Mouse (Mus musculus) hindbrain, embryonic 11.5 days (tissue): ENCODE results near the gene Arid5b. TPM values are rescaled to one million over a fixed set of nuclear protein-coding genes. Genes with fewer than 3 reads are reported as not detected.

Experiments
- ATAC-seq: fragments of 200-750 bp; cut with Nextera tagmentation; 2 replicates; pipeline ENCODE4 v1.8.0; 2017; ENCODE audit warnings: mild to moderate bottlenecking, moderate TSS enrichment, moderate library complexity; ENCODE audit not compliant: low FRiP score
- DNase-seq: peaks from one replicate; pipeline ENCODE4 v3.0.0-alpha.2; 2015; ENCODE audit warnings: low spot score
- H3K27ac ChIP-seq: fragments of 300-500 bp; sonication (generic); 2 replicates; pipeline ENCODE4 v1.5.1; 2014; ENCODE audit warnings: mild to moderate bottlenecking, low read depth, low read length
- H3K27me3 ChIP-seq: fragments of 300-500 bp; sonication (generic); 2 replicates; pipeline ENCODE4 v1.6.1; 2014; ENCODE audit warnings: mild to moderate bottlenecking, low read length, moderate library complexity, mixed read lengths; ENCODE audit not compliant: control insufficient read depth, insufficient read depth
- H3K36me3 ChIP-seq: fragments of 300-500 bp; sonication (generic); 2 replicates; pipeline ENCODE4 v1.6.1; 2014; ENCODE audit warnings: mild to moderate bottlenecking, low read length, moderate library complexity, mixed read lengths; ENCODE audit not compliant: control insufficient read depth, insufficient read depth
- H3K4me1 ChIP-seq: fragments of 300-500 bp; sonication (generic); replicated peaks from 2 replicates; pipeline ENCODE4 v1.6.1; 2014; ENCODE audit warnings: low read length, mixed read lengths; ENCODE audit not compliant: control insufficient read depth, insufficient read depth
- H3K4me2 ChIP-seq: fragments of 300-500 bp; sonication (generic); replicated peaks from 2 replicates; pipeline ENCODE4 v1.6.1; 2014; ENCODE audit warnings: mild to moderate bottlenecking, low read depth, low read length
- H3K4me3 ChIP-seq: fragments of 300-500 bp; sonication (generic); 2 replicates; pipeline ENCODE4 v1.5.1; 2014; ENCODE audit warnings: low read depth, low read length
- H3K9ac ChIP-seq: fragments of 300-500 bp; sonication (generic); 2 replicates; pipeline ENCODE4 v1.6.1; 2014; ENCODE audit warnings: low read depth, low read length
- H3K9me3 ChIP-seq: fragments of 300-500 bp; sonication (generic); 2 replicates; pipeline ENCODE4 v1.6.1; 2016; ENCODE audit warnings: low read length; ENCODE audit not compliant: control insufficient read depth
- WGBS: fragments of 180-500 bp; shearing (Covaris S2); extraction: QIAGEN DNeasy Blood & Tissue Kit; methylation state at CpG from one replicate; pipeline ENCODE4 v1.1.7; 2014; 5-methylcytosine and 5-hydroxymethylcytosine counted together
- polyA plus RNA-seq: library from polyadenylated mRNA; unstranded; fragments of >200 nt; fragmentation: Nextera tagmentation; extraction: Ambion mirVana; gene quantifications from 2 replicates; pipeline ENCODE4 v1.2.1, GENCODE M21; 2014

Arid5b gene
- polyA plus RNA-seq, 1 experiment from 2014 or later = 23.3 TPM

DNA sequence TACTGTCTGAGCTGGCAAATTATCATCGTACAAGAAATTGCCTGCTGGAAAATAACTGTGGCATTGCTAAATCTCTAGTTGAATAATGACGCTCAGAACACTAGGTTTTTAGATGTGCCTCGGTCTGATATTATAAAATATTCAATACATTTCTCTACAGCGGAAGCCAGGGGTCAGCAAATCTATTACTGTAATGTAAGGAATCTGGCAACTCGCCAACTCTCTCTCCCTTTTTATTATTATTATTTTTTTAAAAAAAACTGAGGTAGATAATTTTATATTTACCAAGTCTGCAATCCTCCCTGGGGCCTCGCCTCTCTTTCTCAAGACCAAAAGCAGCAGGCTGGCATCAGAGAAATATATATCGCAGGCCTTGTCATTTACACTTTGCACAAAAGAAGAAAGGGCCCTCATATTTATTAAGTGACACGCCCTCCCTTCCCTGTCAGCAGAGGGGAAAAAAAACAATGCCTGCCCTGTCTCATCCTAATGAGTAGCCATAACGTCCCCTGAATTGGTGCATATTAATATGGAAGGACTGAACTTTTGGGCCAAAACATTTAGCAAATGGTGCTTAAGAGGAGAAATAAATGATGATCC, 172.1 kb downstream of the Arid5b start:
- ATAC-seq (0 out of 2 replicates have a peak, but pooled peaks have one; percentile 52), DNase-seq (no peak)
- H3K27ac ChIP-seq = peak overlapping the region; percentile 51

DNA sequence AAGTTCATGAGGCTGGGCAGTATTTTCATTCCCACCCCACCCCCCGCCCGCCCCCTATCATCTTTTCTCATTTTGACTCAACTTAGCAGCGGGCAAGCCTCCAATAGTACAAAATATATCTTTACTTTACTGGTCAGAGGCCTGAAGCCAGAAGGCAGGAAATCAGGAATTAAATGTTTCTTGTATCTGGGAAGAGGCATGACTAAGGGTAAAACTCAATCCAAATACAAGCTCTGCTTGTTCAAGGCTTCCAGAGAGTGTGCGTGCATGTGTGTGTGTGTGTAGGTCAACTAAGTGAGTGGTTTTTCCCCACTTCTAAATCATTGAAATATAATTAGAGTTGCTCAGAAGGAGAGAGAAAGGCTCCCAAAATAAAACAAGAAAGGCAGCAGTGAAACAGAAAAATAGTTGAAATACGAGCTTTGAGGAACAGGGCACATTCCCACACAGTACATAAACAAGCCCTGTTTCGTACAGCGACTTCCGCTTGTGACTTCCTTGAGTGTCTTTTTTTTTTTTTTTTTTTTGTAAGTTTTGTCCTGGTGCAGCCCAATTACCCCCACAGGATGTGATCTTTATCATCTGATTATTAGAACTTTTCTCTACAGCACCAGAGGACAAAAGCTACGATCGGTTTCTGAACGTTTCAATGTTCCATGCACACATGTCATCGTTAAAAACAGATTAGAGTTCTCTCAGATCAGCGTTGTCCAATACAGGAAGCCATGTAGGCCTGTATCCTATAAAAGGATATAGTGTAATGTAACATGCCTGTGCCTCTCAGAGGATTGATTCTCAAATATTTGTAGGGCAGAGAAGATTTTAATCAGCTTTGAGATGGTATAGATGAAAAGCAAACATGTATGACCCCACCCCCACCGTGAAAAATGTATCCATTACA, 173.4 kb downstream of the Arid5b start:
- Histone ChIP-seq H3K4me2 (no peak overlapping the region), H3K4me1 (peaks cover 3% of the 10 kb centered on the region; the same call in 1 of the 2 replicates), H3K27me3 (no peaks in the 10 kb centered on the region), H3K36me3 (no peaks in the 10 kb centered on the region), H3K9me3 (no peaks in the 10 kb centered on the region), H3K9ac (no peak overlapping the region), H3K4me3 (no peak overlapping the region), H3K27ac (peak overlapping the region; percentile 30)
- 70% methylated on average over 14 of the region's 14 CpGs for WGBS
- ATAC-seq = no peak
- DNase-seq = no peak

More for the DNA sequence above, 172.1 kb downstream of the Arid5b start:
- 59% methylated on average over 9 of the region's 9 CpGs for WGBS
- Histone ChIP-seq H3K9me3 (no peaks in the 10 kb centered on the region), H3K4me2 (no peak overlapping the region), H3K27me3 (no peaks in the 10 kb centered on the region), H3K4me1 (peaks cover 3% of the 10 kb centered on the region; the same call in 1 of the 2 replicates), H3K36me3 (no peaks in the 10 kb centered on the region), H3K9ac (no peak overlapping the region), H3K4me3 (no peak overlapping the region)

DNA sequence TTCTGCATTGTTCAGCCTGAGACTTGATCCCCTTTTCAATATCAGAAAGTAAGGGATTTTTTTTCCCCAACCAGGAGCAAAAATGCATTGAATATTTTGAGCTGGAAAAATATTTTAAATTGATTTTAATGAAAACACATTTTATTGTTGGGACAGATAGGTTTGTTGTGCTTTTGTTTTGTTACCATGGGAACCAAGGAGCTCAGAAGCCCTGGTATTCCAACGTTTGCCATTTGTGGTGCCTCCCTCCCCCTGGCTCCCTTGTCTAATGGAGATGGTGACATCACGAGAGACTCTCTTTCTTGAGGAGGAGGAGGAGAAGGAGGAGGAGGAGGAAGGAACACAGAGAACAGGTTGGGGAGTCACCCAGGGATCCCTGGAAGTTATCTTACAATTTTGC, 174.1 kb downstream of the Arid5b start:
- WGBS = 11% methylated on average over 2 of the region's 2 CpGs
- no peaks in the 10 kb centered on the region for H3K27me3 ChIP-seq
- H3K4me3 ChIP-seq = no peak overlapping the region
- H3K27ac ChIP-seq = peak overlapping the region; percentile 30; the same call in 1 of the 2 replicates
- H3K9me3 ChIP-seq = no peaks in the 10 kb centered on the region
- H3K36me3 ChIP-seq = no peaks in the 10 kb centered on the region
- H3K9ac ChIP-seq = no peak overlapping the region
- H3K4me1 ChIP-seq = peaks cover 3% of the 10 kb centered on the region; the same call in 1 of the 2 replicates
- DNase-seq (no peak), ATAC-seq (no peak)
- no peak overlapping the region for H3K4me2 ChIP-seq

DNA sequence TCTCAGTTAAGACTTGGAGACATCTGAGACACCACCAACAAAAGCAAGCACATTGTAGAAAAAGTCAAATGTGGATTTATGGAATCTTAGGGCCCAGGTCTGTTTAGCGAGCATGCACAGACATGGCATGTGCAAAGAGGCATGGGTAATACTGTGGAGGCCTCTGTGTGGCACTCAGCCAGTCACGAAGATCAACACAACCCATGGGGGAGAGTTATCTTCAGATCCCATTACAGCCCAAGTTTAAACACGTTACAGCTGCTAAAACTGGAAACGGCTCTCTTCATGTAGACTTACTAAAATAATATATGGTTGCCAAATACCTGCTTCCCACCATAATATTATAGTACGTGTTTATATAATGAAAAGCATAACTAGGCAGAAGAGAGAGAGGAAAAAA, 174.6 kb downstream of the Arid5b start:
- Histone ChIP-seq H3K27me3 (no peaks in the 10 kb centered on the region), H3K4me3 (no peak overlapping the region), H3K4me1 (peaks cover 3% of the 10 kb centered on the region; the same call in 1 of the 2 replicates), H3K27ac (no peak overlapping the region), H3K9ac (no peak overlapping the region), H3K4me2 (no peak overlapping the region), H3K9me3 (no peaks in the 10 kb centered on the region), H3K36me3 (no peaks in the 10 kb centered on the region)
- WGBS = 72% methylated on average over 5 of the region's 5 CpGs
- no peak for DNase-seq
- ATAC-seq = no peak

DNA sequence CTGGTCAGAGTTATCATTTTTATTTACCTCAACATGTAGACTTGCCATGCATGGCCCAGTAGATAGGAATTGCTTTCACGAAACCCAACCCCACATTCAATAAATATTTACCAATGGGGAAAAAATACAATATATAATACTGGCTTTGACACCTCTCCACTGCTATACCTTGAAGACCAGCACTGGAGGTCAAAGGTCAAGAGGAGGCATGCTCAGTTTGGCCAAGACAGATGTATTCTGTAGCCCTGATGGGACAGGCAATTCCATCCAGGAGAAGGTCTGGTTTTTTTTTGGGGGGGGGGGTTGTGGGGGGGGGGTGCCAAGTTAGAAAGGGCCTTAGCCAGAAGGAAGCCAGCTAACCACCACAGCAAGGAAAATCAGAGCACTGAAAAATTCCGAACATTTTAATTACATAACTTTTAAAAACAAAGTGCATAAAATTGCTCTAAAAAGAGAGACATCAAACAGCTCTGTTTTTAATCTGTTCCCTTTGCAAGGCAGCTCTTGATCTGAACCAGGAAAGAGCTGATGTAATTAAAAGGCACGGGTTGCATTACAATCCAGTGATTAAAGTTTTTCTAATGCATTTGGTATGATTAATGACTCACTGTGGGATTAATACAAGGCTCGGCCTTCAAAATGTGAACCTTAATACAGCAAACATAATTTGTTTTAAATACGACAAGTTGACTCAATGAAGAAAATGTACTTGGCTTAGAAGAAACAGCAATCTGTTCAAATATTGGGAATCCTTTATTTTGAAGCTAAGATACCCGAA, 175.3 kb downstream of the Arid5b start:
- Histone ChIP-seq H3K4me3 (no peak overlapping the region), H3K9me3 (no peaks in the 10 kb centered on the region), H3K4me2 (no peak overlapping the region), H3K36me3 (no peaks in the 10 kb centered on the region), H3K27ac (no peak overlapping the region), H3K4me1 (peaks cover 3% of the 10 kb centered on the region; the same call in 1 of the 2 replicates), H3K27me3 (no peaks in the 10 kb centered on the region), H3K9ac (no peak overlapping the region)
- no peak for DNase-seq
- no peak for ATAC-seq
- WGBS = 77% methylated on average over 6 of the region's 6 CpGs

DNA sequence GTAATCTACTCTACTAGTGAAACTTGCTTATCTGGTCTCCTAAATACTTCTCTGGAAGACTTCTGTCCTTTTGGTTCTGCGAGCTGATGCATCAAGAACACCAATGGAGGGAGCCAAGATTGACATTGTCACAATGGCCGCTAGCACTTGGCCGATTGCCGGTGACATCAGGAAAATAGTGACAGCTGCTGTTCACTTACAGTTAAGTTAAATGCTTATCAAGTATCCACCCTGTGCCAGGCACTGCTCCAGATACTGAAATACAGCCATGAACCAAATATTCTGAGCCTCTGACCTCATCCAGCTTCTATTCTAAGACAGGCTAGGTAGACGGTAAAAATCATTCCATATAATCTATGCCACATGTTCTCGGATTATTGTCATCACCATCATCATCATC, 176.0 kb downstream of the Arid5b start:
- 95% methylated on average over 6 of the region's 6 CpGs for WGBS
- no peak for DNase-seq

DNA sequence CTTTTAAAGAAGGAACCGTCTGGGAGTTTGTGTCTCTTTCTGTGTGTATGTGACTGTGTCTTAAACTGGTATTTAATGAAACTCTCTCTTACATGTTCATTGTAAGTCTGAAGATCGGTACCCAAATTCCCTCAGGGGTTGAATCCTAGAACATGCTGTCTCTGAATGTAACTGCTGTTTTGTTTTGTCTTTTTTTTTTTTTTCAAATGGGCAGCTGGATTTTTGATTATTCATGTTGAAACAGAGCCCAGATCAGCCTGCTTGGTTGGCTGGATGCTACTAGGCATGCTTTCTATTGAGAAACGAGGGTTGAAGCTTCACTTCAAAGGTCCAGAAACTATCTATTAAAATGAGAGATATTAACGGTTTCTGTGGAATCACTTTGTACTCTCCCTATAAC, 177.3 kb downstream of the Arid5b start:
- Histone ChIP-seq H3K27me3 (no peaks in the 10 kb centered on the region), H3K4me2 (no peak overlapping the region), H3K9me3 (no peaks in the 10 kb centered on the region), H3K27ac (no peak overlapping the region), H3K36me3 (peaks cover 9% of the 10 kb centered on the region), H3K4me3 (no peak overlapping the region), H3K9ac (no peak overlapping the region), H3K4me1 (peaks cover 3% of the 10 kb centered on the region; the same call in 1 of the 2 replicates)
- WGBS = 86% methylated on average over 4 of the region's 4 CpGs
- DNase-seq (no peak), ATAC-seq (no peak)

More for the DNA sequence above, 176.0 kb downstream of the Arid5b start:
- Histone ChIP-seq H3K4me2 (no peak overlapping the region), H3K9me3 (no peaks in the 10 kb centered on the region), H3K9ac (no peak overlapping the region), H3K27ac (no peak overlapping the region), H3K4me1 (peaks cover 3% of the 10 kb centered on the region; the same call in 1 of the 2 replicates), H3K36me3 (peaks cover under 1% of the 10 kb centered on the region; the same call in 1 of the 2 replicates), H3K4me3 (no peak overlapping the region), H3K27me3 (no peaks in the 10 kb centered on the region)
- no peak for ATAC-seq

DNA sequence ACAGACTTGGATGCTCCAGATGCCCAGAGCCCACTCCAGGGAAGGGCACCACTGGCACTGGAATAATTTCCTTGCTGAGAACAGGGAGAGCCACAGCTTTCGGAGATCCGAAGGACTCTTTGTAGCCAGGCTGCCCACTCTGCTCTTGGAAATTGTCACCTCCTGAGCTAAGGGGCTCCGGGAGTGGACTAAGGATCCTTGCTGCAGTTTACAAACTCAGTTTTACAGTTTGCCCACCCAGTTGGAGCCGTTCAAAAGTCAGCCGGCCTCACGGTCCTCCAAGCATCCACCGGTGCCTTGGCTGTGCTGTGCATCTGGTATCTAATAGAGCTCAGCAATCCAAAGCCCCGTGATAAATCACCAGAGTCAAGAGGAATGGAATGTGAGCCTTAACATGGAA, 178.0 kb downstream of the Arid5b start:
- DNase-seq = no peak
- no peak overlapping the region for H3K4me2 ChIP-seq
- no peak overlapping the region for H3K9ac ChIP-seq
- peaks cover 9% of the 10 kb centered on the region for H3K36me3 ChIP-seq
- H3K4me1 ChIP-seq = no peaks in the 10 kb centered on the region
- H3K27ac ChIP-seq = no peak overlapping the region
- 92% methylated on average over 8 of the region's 8 CpGs for WGBS
- H3K9me3 ChIP-seq = no peaks in the 10 kb centered on the region
- H3K4me3 ChIP-seq = no peak overlapping the region
- H3K27me3 ChIP-seq = no peaks in the 10 kb centered on the region
- no peak for ATAC-seq
